Mouse (Mus musculus): Measurements from ENCODE around the gene Tlcd2.

Tlcd2 gene

GRCm38 (mm10) chr11:75466731-75467505 lies 5.4 kb downstream of the Tlcd2 start:
- no peak for DNase-seq (ENCODE audit: low spot score in 2 of 2)

GRCm38 (mm10) chr11:75467512-75468215 lies 6.1 kb downstream of the Tlcd2 start:
- DNase-seq (ENCODE audit: low spot score in 2 of 2): peak; percentile 46 to 57

GRCm38 (mm10) chr11:75468410-75468809 lies 6.9 kb downstream of the Tlcd2 start:
- DNase-seq (ENCODE audit: low spot score in 2 of 2): no peak

- no peak for DNase-seq (ENCODE audit: low spot score in 2 of 2)
Measured at GRCm38 (mm10) chr11:75469261-75469660, 7.7 kb downstream of the Tlcd2 start.

- no peak for DNase-seq (ENCODE audit: low spot score in 2 of 2)
Measured at GRCm38 (mm10) chr11:75470675-75471074, 9.2 kb downstream of the Tlcd2 start.

- no peak for DNase-seq (ENCODE audit: low spot score in 2 of 2)
Measured at GRCm38 (mm10) chr11:75472469-75473081, 11.1 kb downstream of the Tlcd2 start.

GRCm38 (mm10) chr11:75473376-75473775 lies 11.9 kb downstream of the Tlcd2 start:
- DNase-seq (ENCODE audit: low spot score in 2 of 2): no peak

GRCm38 (mm10) chr11:75486192-75486591 lies 24.7 kb downstream of the Tlcd2 start:
- DNase-seq (ENCODE audit: low spot score in 2 of 2): no peak

GRCm38 (mm10) chr11:75486601-75487285 lies 25.2 kb downstream of the Tlcd2 start, which contains the start of gene Prpf8:
TSS of gene Prpf8 (plus strand) at chr11:75486816.
- peak; percentile 97 to 98 for DNase-seq (ENCODE audit: low spot score in 2 of 2)

- DNase-seq (ENCODE audit: low spot score in 2 of 2): no peak
Measured at GRCm38 (mm10) chr11:75487496-75487895, 26.0 kb downstream of the Tlcd2 start.

- no peak for DNase-seq (ENCODE audit: low spot score in 2 of 2)
Measured at GRCm38 (mm10) chr11:75494296-75495049, 33.0 kb downstream of the Tlcd2 start.

- no peak for DNase-seq (ENCODE audit: low spot score in 2 of 2)
Measured at GRCm38 (mm10) chr11:75498126-75498525, 36.6 kb downstream of the Tlcd2 start.

GRCm38 (mm10) chr11:75508162-75508561 lies 46.6 kb downstream of the Tlcd2 start:
- no peak for DNase-seq (ENCODE audit: low spot score in 2 of 2)

- DNase-seq (ENCODE audit: low spot score in 2 of 2): no peak
Measured at GRCm38 (mm10) chr11:75508904-75509303, 47.4 kb downstream of the Tlcd2 start.

GRCm38 (mm10) chr11:75509741-75510626 lies 48.5 kb downstream of the Tlcd2 start, which contains the start of gene Rilp:
TSS of gene Rilp (plus strand) at chr11:75510094.
- peak in 1 of 2 experiments; percentile 27 for DNase-seq (ENCODE audit: low spot score in 2 of 2)

- peak; percentile 88 for DNase-seq (ENCODE audit: low spot score in 2 of 2)
Measured at GRCm38 (mm10) chr11:75510627-75510993, 49.1 kb downstream of the Tlcd2 start.

- DNase-seq (ENCODE audit: low spot score in 2 of 2): no peak
Measured at GRCm38 (mm10) chr11:75511213-75511612, 49.7 kb downstream of the Tlcd2 start.

GRCm38 (mm10) chr11:75512301-75513018 lies 50.9 kb downstream of the Tlcd2 start:
- no peak for DNase-seq (ENCODE audit: low spot score in 2 of 2)

- DNase-seq (ENCODE audit: low spot score in 2 of 2): peak in 1 of 2 experiments; percentile 24
Measured at GRCm38 (mm10) chr11:75513336-75513735, 51.8 kb downstream of the Tlcd2 start, which contains the start of gene Scarf1. TSS of gene Scarf1 (plus strand) at chr11:75513540.

Data from spleen, postnatal 36 days (tissue).